Mouse (Mus musculus) CH12.LX (cell line): ENCODE results near the gene Rims1. TPM values are rescaled to one million over a fixed set of nuclear protein-coding genes. Genes with fewer than 3 reads are reported as not detected.

Source experiments
- DNase-seq: peaks from one replicate; pipeline ENCODE4 v3.0.0-alpha.2; 2013; ENCODE audit errors: extremely low read depth
- H3K27ac ChIP-seq: 2 replicates; pipeline ENCODE4 v1.5.1; 2012; ENCODE audit warnings: low read depth, mild to moderate bottlenecking, control low read depth, moderate library complexity; ENCODE audit not compliant: insufficient read depth
- H3K27me3 ChIP-seq: replicated peaks from 2 replicates; pipeline ENCODE3; 2012; ENCODE audit warnings: inconsistent platforms
- H3K36me3 ChIP-seq, 2 experiments: replicated peaks in 1 of 2; 2 replicates each; pipeline versions ENCODE3 to v1.6.1; 2012; ENCODE audit warnings: inconsistent platforms in 1 of 2, low read length in 1 of 2, mild to moderate bottlenecking in 1 of 2, mixed read lengths in 1 of 2, moderate library complexity in 1 of 2; ENCODE audit not compliant: control insufficient read depth in 1 of 2, insufficient read depth in 1 of 2
- H3K4me1 ChIP-seq, 2 experiments: 2 replicates each; pipeline ENCODE4 v1.6.1; 2012; ENCODE audit warnings: inconsistent platforms in 1 of 2, moderate library complexity in 1 of 2; ENCODE audit not compliant: insufficient read depth in 2 of 2, control insufficient read depth in 1 of 2
- H3K4me2 ChIP-seq: 2 replicates; pipeline ENCODE4 v1.6.1; 2012; ENCODE audit warnings: low read depth, mild to moderate bottlenecking, control low read depth; ENCODE audit not compliant: poor library complexity, insufficient read depth, severe bottlenecking
- H3K4me3 ChIP-seq, 3 experiments: fragments of 150-350 bp in 1 of 3; sonication (generic) in 1 of 3; replicated peaks in 1 of 3; 2 replicates each; pipeline versions ENCODE3 to v1.5.1; 2011 to 2012; ENCODE audit warnings: low read depth in 2 of 3, low read length in 2 of 3, mild to moderate bottlenecking in 2 of 3, moderate library complexity in 2 of 3, control low read depth in 1 of 3, improper control_type of control experiment in 1 of 3, inconsistent platforms in 1 of 3, mixed read lengths in 1 of 3; ENCODE audit not compliant: poor library complexity in 1 of 3
- H3K79me2 ChIP-seq: replicated peaks from 2 replicates; pipeline ENCODE4 v1.6.1; 2012; ENCODE audit warnings: mild to moderate bottlenecking, moderate library complexity; ENCODE audit not compliant: control insufficient read depth, poor library complexity, insufficient read depth, severe bottlenecking; ENCODE audit errors: extremely low read depth
- H3K9ac ChIP-seq: 2 replicates; pipeline ENCODE4 v1.6.1; 2012; ENCODE audit warnings: low read depth, mild to moderate bottlenecking, control low read depth, moderate library complexity; ENCODE audit not compliant: insufficient read depth
- H3K9me3 ChIP-seq: replicated peaks from 2 replicates; pipeline ENCODE3; 2012; ENCODE audit warnings: low read length, inconsistent platforms, mixed read lengths
- BHLHE40 ChIP-seq: IDR thresholded peaks from 2 replicates; pipeline ENCODE4 v1.6.1; 2011; ENCODE audit warnings: mild to moderate bottlenecking, low read depth, low read length, improper control_type of control experiment
- CHD2 ChIP-seq: IDR thresholded peaks from 2 replicates; pipeline ENCODE4 v1.6.1; 2011; ENCODE audit warnings: low read length, improper control_type of control experiment
- CTCF ChIP-seq, 2 experiments: IDR thresholded peaks in 1 of 2; conservative IDR thresholded peaks in 1 of 2; 2 replicates each; pipeline ENCODE4 v1.5.1; 2011 to 2012; ENCODE audit warnings: low read depth in 2 of 2, low read length in 2 of 2, improper control_type of control experiment in 1 of 2, inconsistent platforms in 1 of 2, mild to moderate bottlenecking in 1 of 2, moderate library complexity in 1 of 2
- E2F4 ChIP-seq: IDR thresholded peaks from 2 replicates; pipeline ENCODE4 v1.6.1; 2011; ENCODE audit warnings: low read depth, low read length, improper control_type of control experiment; ENCODE audit not compliant: insufficient replicate concordance
- ELF1 ChIP-seq: IDR thresholded peaks from 2 replicates; pipeline ENCODE4 v1.6.1; 2014; ENCODE audit warnings: low read depth, mild to moderate bottlenecking, inconsistent platforms, low read length, improper control_type of control experiment
- JUND ChIP-seq: conservative IDR thresholded peaks from 2 replicates; pipeline ENCODE4 v1.6.1; 2011; ENCODE audit warnings: low read depth, low read length, improper control_type of control experiment
- MAFK ChIP-seq: IDR thresholded peaks from 2 replicates; pipeline ENCODE4 v1.6.1; 2011; ENCODE audit warnings: low read length, improper control_type of control experiment; ENCODE audit not compliant: insufficient replicate concordance
- MAX ChIP-seq: IDR thresholded peaks from 2 replicates; pipeline ENCODE4 v1.6.1; 2011; ENCODE audit warnings: low read length, improper control_type of control experiment
- MAZ ChIP-seq: IDR thresholded peaks from 2 replicates; pipeline ENCODE4 v1.6.1; 2012; ENCODE audit warnings: low read depth, mild to moderate bottlenecking, inconsistent platforms, low read length, improper control_type of control experiment, moderate library complexity
- MXI1 ChIP-seq: IDR thresholded peaks from 2 replicates; pipeline ENCODE4 v1.6.1; 2011; ENCODE audit warnings: mild to moderate bottlenecking, low read depth, low read length, improper control_type of control experiment
- NRF1 ChIP-seq: IDR thresholded peaks from 2 replicates; pipeline ENCODE4 v1.6.1; 2014; ENCODE audit warnings: low read depth, mild to moderate bottlenecking, inconsistent platforms, low read length, improper control_type of control experiment, moderate library complexity
- RCOR1 ChIP-seq: conservative IDR thresholded peaks from 2 replicates; pipeline ENCODE4 v1.6.1; 2012; ENCODE audit warnings: low read depth, mild to moderate bottlenecking, inconsistent platforms, low read length, improper control_type of control experiment
- SMC3 ChIP-seq: IDR thresholded peaks from 2 replicates; pipeline ENCODE4 v1.6.1; 2011; ENCODE audit warnings: low read depth, low read length, improper control_type of control experiment
- TBP ChIP-seq: conservative IDR thresholded peaks from 2 replicates; pipeline ENCODE4 v1.6.1; 2011; ENCODE audit warnings: low read depth, low read length, improper control_type of control experiment
- TCF12 ChIP-seq: IDR thresholded peaks from 2 replicates; pipeline ENCODE4 v1.6.1; 2014; ENCODE audit warnings: low read depth, mild to moderate bottlenecking, inconsistent platforms, low read length, improper control_type of control experiment
- USF1 ChIP-seq: IDR thresholded peaks from 2 replicates; pipeline ENCODE4 v1.6.1; 2014; ENCODE audit warnings: low read depth, mild to moderate bottlenecking, inconsistent platforms, low read length, improper control_type of control experiment
- ZC3H11A ChIP-seq: IDR thresholded peaks from 2 replicates; pipeline ENCODE4 v1.6.1; 2012; ENCODE audit warnings: low read depth, mild to moderate bottlenecking, inconsistent platforms, low read length, improper control_type of control experiment
- dilution Hi-C: fragments of 300-500 bp; cut with MboI; formaldehyde crosslinking; loops from 2 replicates; pipeline ENCODE4 v1.14.3; 2020; ENCODE audit warnings: low sequenced_read_pairs; ENCODE audit not compliant: extremely low pct_unique_long_range_greater_than_20kb, extremely low pct_ligation_motif_present
- in situ Hi-C: fragments of 300-500 bp; cut with MboI; formaldehyde crosslinking; loops from 3 replicates; pipeline ENCODE4 v1.14.3; 2019; ENCODE audit warnings: low sequenced_read_pairs, low pct_ligation_motif_present, low pct_unique_long_range_greater_than_20kb, mixed read lengths
- polyA plus RNA-seq: library from polyadenylated mRNA; unstranded; fragments of >175 nt; gene quantifications from 2 replicates; pipeline ENCODE4 v1.2.1, GENCODE M21; 2012; ENCODE audit warnings: low read depth; ENCODE audit not compliant: insufficient read length
- total RNA-seq, 2 experiments: library from RNA; depleted of rRNA; stranded (reverse); fragments of 300-350 nt in 1 of 2; fragments of >200 nt in 1 of 2; gene quantifications; 2 replicates each; pipeline ENCODE4 v1.2.3; 2012 to 2014

Gene Rims1
- total and polyA plus RNA-seq, 3 experiments = not detected

- TF ChIP-seq CHD2 (no peak), NRF1 (peak; percentile 52; the same call in 1 of the 2 replicates)
- dilution Hi-C loops (no loop called here), in situ Hi-C loops (loop anchor here (10.0 to 25.0 kb wide), 2 partner anchors 300 to 848 kb away; partner anchors contain the start of gene Kcnq5)
- Histone ChIP-seq H3K4me1 (no peaks in the 10 kb centered on the region), H3K36me3 (no peaks in the 10 kb centered on the region), H3K27me3 (no peaks in the 10 kb centered on the region), H3K9me3 (no peaks in the 10 kb centered on the region), H3K79me2 (no peaks in the 10 kb centered on the region), H3K4me2 (no peak overlapping the region), H3K9ac (no peak overlapping the region), H3K27ac (no peak overlapping the region), H3K4me3 (no peak overlapping the region)
- no peak for DNase-seq
Measured at GRCm38 (mm10) chr1:22262169-22262950, 543.4 kb downstream of the Rims1 start.

- H3K36me3 ChIP-seq = no peaks in the 10 kb centered on the region
- dilution Hi-C loops (no loop called here), in situ Hi-C loops (loop anchor here (10.0 to 25.0 kb wide), 2 partner anchors 299 to 847 kb away; partner anchors contain the start of gene Kcnq5)
- no peaks in the 10 kb centered on the region for H3K27me3 ChIP-seq
- H3K27ac ChIP-seq = no peak overlapping the region
- DNase-seq = no peak
- H3K9ac ChIP-seq = no peak overlapping the region
- no peaks in the 10 kb centered on the region for H3K4me1 ChIP-seq
- H3K4me3 ChIP-seq = no peak overlapping the region
- no peak overlapping the region for H3K4me2 ChIP-seq
- H3K9me3 ChIP-seq = no peaks in the 10 kb centered on the region
- no peaks in the 10 kb centered on the region for H3K79me2 ChIP-seq
- TF ChIP-seq USF1 (no peak), TCF12 (no peak), MXI1 (no peak), CTCF (conservative IDR thresholded peaks at IDR 0.05 in 1 of 2, IDR thresholded peaks at IDR 0.05 in 1 of 2; ENCODE audit: low read depth in 2 of 2, low read length in 2 of 2) (no peak), ELF1 (no peak), JUND (no peak), MAFK (no peak), MAZ (no peak), TBP (no peak), MAX (no peak), ZC3H11A (no peak), SMC3 (no peak), BHLHE40 (no peak), E2F4 (no peak), RCOR1 (no peak)
Measured at GRCm38 (mm10) chr1:22261702-22262101, 544.1 kb downstream of the Rims1 start.
